Mouse (Mus musculus) liver, embryonic 14.5 days (tissue): ENCODE measurements around the gene 4931422A03Rik. TPM values are rescaled to one million over a fixed set of nuclear protein-coding genes. Genes with fewer than 3 reads are reported as not detected.

Source experiments
- ATAC-seq: fragments of 200-750 bp; cut with Nextera tagmentation; 2 replicates; pipeline ENCODE4 v1.8.0; 2017; ENCODE audit warnings: moderate number of reproducible peaks, mild to moderate bottlenecking, moderate library complexity; ENCODE audit not compliant: insufficient read depth
- DNase-seq, 3 experiments: peaks; one replicate each; pipeline ENCODE4 v3.0.0-alpha.2; 2012 to 2013; ENCODE audit warnings: low read depth in 3 of 3, low spot score in 3 of 3
- H3K27ac ChIP-seq: fragments of 300-500 bp; sonication (generic); 2 replicates; pipeline ENCODE4 v1.5.1; 2014; ENCODE audit warnings: moderate library complexity, mild to moderate bottlenecking, control low read depth, inconsistent platforms
- H3K27me3 ChIP-seq: fragments of 300-500 bp; sonication (generic); 2 replicates; pipeline ENCODE4 v1.6.1; 2014; ENCODE audit warnings: mild to moderate bottlenecking, low read length, moderate library complexity; ENCODE audit not compliant: control insufficient read depth, insufficient read depth
- H3K36me3 ChIP-seq: fragments of 300-500 bp; sonication (generic); replicated peaks from 2 replicates; pipeline ENCODE4 v1.6.1; 2014; ENCODE audit warnings: low read depth; ENCODE audit not compliant: control insufficient read depth, insufficient read depth
- H3K4me1 ChIP-seq, 2 experiments: fragments of 200-500 bp in 1 of 2; fragments of 300-500 bp in 1 of 2; sonication (generic) in 1 of 2; replicated peaks; 2 replicates each; pipeline ENCODE4 v1.6.1; 2012 to 2014; ENCODE audit warnings: antibody characterized with exemption in 1 of 2, inconsistent platforms in 1 of 2, low read length in 1 of 2; ENCODE audit not compliant: control insufficient read depth in 2 of 2, insufficient read depth in 2 of 2
- H3K4me2 ChIP-seq: fragments of 300-500 bp; sonication (generic); 2 replicates; pipeline ENCODE4 v1.6.1; 2014; ENCODE audit warnings: low read depth, mild to moderate bottlenecking, control low read depth, moderate library complexity
- H3K4me3 ChIP-seq, 2 experiments: fragments of 200-500 bp in 1 of 2; fragments of 300-500 bp in 1 of 2; sonication (generic) in 1 of 2; 2 replicates each; pipeline ENCODE4 v1.5.1; 2012 to 2014; ENCODE audit warnings: low read depth in 2 of 2, low read length in 2 of 2, mild to moderate bottlenecking in 2 of 2, control low read depth in 1 of 2, inconsistent platforms in 1 of 2, moderate library complexity in 1 of 2; ENCODE audit not compliant: insufficient read depth in 1 of 2
- H3K9ac ChIP-seq: fragments of 300-500 bp; sonication (generic); replicated peaks from 2 replicates; pipeline ENCODE4 v1.6.1; 2014; ENCODE audit warnings: mild to moderate bottlenecking, control low read depth, moderate library complexity
- H3K9me3 ChIP-seq: fragments of 300-500 bp; sonication (generic); 2 replicates; pipeline ENCODE4 v1.6.1; 2016; ENCODE audit warnings: low read length, mixed read lengths; ENCODE audit not compliant: control insufficient read depth
- CTCF ChIP-seq: IDR thresholded peaks from 2 replicates; pipeline ENCODE4 v1.5.1; 2016; ENCODE audit warnings: antibody characterized with exemption, low read depth, control low read depth
- EP300 ChIP-seq: IDR thresholded peaks from 2 replicates; pipeline ENCODE4 v1.6.1; 2016; ENCODE audit warnings: antibody characterized with exemption, low read depth
- WGBS: fragments of 180-500 bp; shearing (Covaris S2); extraction: QIAGEN DNeasy Blood & Tissue Kit; methylation state at CpG from one replicate; pipeline ENCODE4 v1.1.7; 2014; ENCODE audit not compliant: insufficient replicate concordance; 5-methylcytosine and 5-hydroxymethylcytosine counted together
- polyA plus RNA-seq, 2 experiments: library from polyadenylated mRNA; depleted of rRNA in 1 of 2; stranded (reverse) in 1 of 2; unstranded in 1 of 2; fragments of >200 nt; fragmentation: Nextera tagmentation in 1 of 2; extraction: Ambion mirVana in 1 of 2; gene quantifications; 2 replicates each; pipeline versions ENCODE4 v1.2.1 to v1.2.3; 2012 to 2014

4931422A03Rik gene
- polyA plus RNA-seq, 2 experiments = 0.86 TPM; not detected in 1

DNA sequence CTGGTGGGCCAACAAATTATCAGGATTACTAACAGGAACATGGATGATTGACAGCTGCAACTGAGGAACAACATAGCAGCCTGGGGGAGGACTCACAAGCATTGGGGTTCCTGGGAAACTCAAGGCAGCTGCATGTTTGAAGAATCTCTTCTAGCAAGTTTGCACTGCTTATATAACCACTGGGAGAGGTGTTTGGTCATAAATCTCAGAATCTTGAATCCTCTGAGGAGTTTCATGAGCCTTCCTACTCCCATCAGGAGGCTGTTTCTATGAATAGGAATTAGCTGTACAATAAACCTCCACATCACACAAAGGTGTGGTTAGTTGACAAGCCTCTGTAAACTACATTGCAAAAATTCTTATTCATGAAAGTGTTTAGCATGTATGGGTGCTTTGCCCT is 34.5 kb upstream of the 4931422A03Rik start:
- Histone ChIP-seq H3K4me1 (peaks cover 8 to 21% of the 10 kb centered on the region in 2 experiments), H3K27me3 (no peaks in the 10 kb centered on the region), H3K27ac (no peak overlapping the region), H3K36me3 (peaks cover 32% of the 10 kb centered on the region), H3K4me3 (no peak overlapping the region), H3K9me3 (no peaks in the 10 kb centered on the region), H3K9ac (no peak overlapping the region), H3K4me2 (no peak overlapping the region)
- TF ChIP-seq CTCF (no peak), EP300 (no peak)
- DNase-seq = no peak
- ATAC-seq = no peak

DNA sequence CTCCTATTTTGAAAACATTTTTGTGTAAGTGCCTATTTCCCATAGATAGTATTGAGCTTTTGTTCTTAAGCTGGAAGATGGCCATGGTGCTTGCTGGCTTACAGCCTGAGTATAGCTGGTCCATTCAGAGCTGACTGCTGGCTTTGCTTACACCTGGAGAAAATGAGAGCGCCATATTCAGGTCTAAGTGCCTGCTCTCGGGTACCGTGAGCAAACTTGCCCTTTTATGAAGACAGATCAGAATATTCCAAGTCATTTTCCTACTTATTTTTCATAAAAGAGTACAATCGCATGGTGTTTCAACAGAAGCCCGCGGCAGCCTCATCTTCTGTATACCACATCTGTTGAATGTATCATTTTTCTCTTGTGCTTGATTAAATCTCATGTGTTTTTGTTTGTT is 32.8 kb upstream of the 4931422A03Rik start:
- DNase-seq (no peak), ATAC-seq (no peak)
- Histone ChIP-seq H3K4me3 (no peak overlapping the region), H3K9me3 (no peaks in the 10 kb centered on the region), H3K9ac (no peak overlapping the region), H3K4me2 (no peak overlapping the region), H3K27me3 (no peaks in the 10 kb centered on the region), H3K36me3 (peaks cover 32% of the 10 kb centered on the region), H3K27ac (no peak overlapping the region), H3K4me1 (peaks cover 8 to 13% of the 10 kb centered on the region in 2 experiments)
- WGBS = 93% methylated on average over 6 of the region's 6 CpGs
- TF ChIP-seq CTCF (no peak), EP300 (no peak)

DNA sequence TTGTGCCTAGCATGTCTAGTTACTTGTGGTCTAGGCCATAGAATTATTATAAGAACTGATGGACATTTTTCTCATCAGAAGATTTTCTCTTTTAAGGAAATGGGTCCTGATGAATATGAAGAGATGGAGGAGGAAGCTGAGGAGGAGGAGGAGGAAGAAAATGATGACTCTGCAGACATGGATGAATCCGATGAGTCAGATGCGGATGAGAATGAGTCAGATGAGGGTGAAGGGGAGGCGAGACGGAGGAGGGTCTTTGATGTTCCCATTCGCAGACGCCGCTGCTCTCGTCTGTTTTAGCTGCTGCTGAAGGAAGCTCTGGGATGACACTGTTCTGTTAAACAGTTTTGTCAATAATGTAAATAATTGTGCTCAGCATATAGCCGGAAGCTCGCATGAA is 31.6 kb upstream of the 4931422A03Rik start:
- TF ChIP-seq CTCF (no peak), EP300 (no peak)
- H3K27me3 ChIP-seq = no peaks in the 10 kb centered on the region
- no peak for DNase-seq

DNA sequence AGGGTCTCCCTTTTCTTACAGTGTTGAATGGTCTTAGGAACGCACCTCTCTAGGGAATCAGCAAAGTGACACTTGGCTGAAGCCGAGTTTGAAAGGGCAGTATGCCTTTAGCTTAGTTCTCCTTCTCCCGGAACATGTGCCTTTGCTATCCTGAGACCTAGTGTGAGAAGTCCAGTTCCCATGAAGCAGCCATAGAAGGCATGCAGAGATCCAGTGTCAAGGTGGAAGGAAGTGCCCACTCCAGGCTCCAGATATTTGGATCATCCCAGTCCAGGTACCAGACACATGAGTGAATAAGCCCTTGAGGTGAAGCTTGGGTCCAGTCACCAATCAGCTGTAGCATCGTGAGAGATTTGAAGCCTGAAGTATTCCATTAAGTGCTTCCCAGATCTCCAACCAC is 30.8 kb upstream of the 4931422A03Rik start:
- H3K36me3 ChIP-seq = peaks cover 46% of the 10 kb centered on the region
- WGBS = 90% methylated on average over 4 of the region's 4 CpGs
- TF ChIP-seq EP300 (no peak), CTCF (no peak)

More for the DNA sequence above, 31.6 kb upstream of the 4931422A03Rik start:
- peaks cover 8 to 10% of the 10 kb centered on the region in 2 experiments for H3K4me1 ChIP-seq
- H3K9me3 ChIP-seq = no peaks in the 10 kb centered on the region
- H3K36me3 ChIP-seq = peaks cover 39% of the 10 kb centered on the region
- no peak overlapping the region for H3K4me3 ChIP-seq
- no peak for ATAC-seq
- 90% methylated on average over 10 of the region's 10 CpGs for WGBS
- no peak overlapping the region for H3K4me2 ChIP-seq
- no peak overlapping the region for H3K27ac ChIP-seq
- H3K9ac ChIP-seq = no peak overlapping the region

DNA sequence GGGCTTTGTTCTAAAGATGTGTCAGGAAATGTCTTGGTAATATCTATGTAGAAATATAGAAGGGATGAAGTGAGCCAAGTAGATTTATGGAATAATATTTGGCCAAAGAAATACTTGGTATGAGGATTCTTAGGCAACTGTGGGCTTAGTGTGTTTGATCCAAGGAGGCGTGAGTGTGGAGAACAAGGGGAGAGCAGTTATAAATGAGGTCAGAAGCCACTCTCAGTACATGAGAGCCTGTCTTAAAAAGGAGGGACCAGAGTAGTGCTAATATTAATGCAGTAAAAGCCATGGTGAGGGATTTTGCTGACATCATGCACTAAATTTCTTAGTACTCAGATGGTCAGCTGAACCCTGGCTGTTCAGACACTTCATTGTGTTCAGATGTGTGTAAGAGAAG is 30.2 kb upstream of the 4931422A03Rik start:
- Histone ChIP-seq H3K9ac (no peak overlapping the region), H3K4me1 (no peaks in the 10 kb centered on the region), H3K4me2 (no peak overlapping the region), H3K36me3 (peaks cover 52% of the 10 kb centered on the region), H3K27ac (no peak overlapping the region), H3K4me3 (no peak overlapping the region), H3K9me3 (no peaks in the 10 kb centered on the region), H3K27me3 (no peaks in the 10 kb centered on the region)
- WGBS = 76% methylated on average over 1 of the region's 1 CpGs
- ATAC-seq (no peak), DNase-seq (no peak)
- TF ChIP-seq CTCF = no peak
- no peak for TF ChIP-seq EP300

More for the DNA sequence above, 30.8 kb upstream of the 4931422A03Rik start:
- Histone ChIP-seq H3K9me3 (no peaks in the 10 kb centered on the region), H3K4me1 (peaks cover 3% of the 10 kb centered on the region in 2 experiments; a peak in 3 of 4 replicates), H3K27me3 (no peaks in the 10 kb centered on the region), H3K4me2 (no peak overlapping the region), H3K9ac (no peak overlapping the region), H3K27ac (no peak overlapping the region), H3K4me3 (no peak overlapping the region)
- DNase-seq (no peak), ATAC-seq (no peak)
